Mouse (Mus musculus): ENCODE measurements at regions not wholly inside any gene's neighbourhood (a gene's known extent, or its start where the extent isn't known, plus 50 kb on each side); places are given as distances from the start of the nearest gene placed in this dataset.

DNA sequence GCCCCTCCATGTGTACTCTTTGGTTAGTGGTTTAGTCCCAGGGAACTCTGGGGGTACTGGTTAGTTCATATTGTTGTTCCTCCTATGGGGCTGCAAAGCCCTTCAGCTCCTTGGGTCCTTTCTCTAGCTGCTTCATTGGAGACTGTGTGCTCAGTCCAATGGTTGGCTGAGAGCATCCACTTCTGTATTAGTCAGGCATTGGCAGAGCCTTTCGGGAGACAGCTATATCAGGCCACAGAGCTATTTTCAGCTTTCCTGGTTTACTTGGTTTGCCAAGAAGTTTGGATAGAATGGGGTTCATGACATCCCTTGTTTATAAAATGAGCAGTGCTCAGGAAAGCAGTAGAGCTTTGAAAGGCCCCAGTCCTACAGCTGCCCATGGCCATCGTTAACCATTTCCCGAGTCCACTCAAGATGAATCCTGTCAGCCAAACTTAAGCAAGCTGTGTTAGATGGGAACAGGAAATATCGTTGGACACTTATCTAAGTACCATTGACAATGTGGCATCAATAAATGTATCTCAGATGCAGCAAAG is 126.7 kb upstream of the Tdrd3 start:
- H3K36me3 ChIP-seq (ENCODE audit: control insufficient read depth, insufficient read depth, low read length) = no peaks in the 10 kb centered on the region
- 49% methylated on average over 4 of the region's 4 CpGs for WGBS
- H3K4me3 ChIP-seq (ENCODE audit: low read length) = no peak overlapping the region
- no peaks in the 10 kb centered on the region for H3K9me3 ChIP-seq (ENCODE audit: control insufficient read depth, low read length)
- ATAC-seq = peak; percentile 48
- H3K9ac ChIP-seq (ENCODE audit: low read depth, low read length) = no peak overlapping the region
- no peak overlapping the region for H3K4me2 ChIP-seq (ENCODE audit: low read depth, low read length)
- no peak overlapping the region for H3K27ac ChIP-seq (ENCODE audit: low read length)
- H3K4me1 ChIP-seq (ENCODE audit: control insufficient read depth, insufficient read depth, low read length) = no peaks in the 10 kb centered on the region
- no peaks in the 10 kb centered on the region for H3K27me3 ChIP-seq (replicated peaks; ENCODE audit: control insufficient read depth, insufficient read depth, low read length)

DNA sequence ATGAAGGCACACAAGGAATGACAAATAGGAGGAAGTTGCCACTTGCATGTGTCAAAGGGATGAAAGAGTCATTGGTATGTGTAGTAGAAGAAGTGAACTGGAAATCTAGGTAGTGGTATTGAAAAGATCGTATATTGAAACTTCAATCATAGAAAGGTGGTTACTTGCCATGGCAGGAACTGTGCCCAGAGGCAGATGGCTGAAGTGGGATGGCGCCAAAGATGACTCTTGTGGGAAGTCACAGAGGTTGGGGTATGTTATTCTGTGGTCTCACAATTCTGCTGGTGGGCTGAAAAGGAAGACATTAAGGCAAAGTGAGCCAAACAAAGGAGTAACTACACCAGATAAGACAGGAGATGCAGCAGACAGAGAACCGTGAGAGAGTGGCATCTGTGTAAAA is 121.2 kb upstream of the Tdrd3 start:
- H3K36me3 ChIP-seq (ENCODE audit: control insufficient read depth, insufficient read depth, low read length) = no peaks in the 10 kb centered on the region
- ATAC-seq = no peak
- WGBS = 78% methylated on average over 3 of the region's 3 CpGs
- H3K4me2 ChIP-seq (ENCODE audit: low read depth, low read length) = no peak overlapping the region
- H3K27ac ChIP-seq (ENCODE audit: low read length) = no peak overlapping the region
- H3K4me1 ChIP-seq (ENCODE audit: control insufficient read depth, insufficient read depth, low read length) = no peaks in the 10 kb centered on the region
- H3K27me3 ChIP-seq (replicated peaks; ENCODE audit: control insufficient read depth, insufficient read depth, low read length) = no peaks in the 10 kb centered on the region
- H3K9me3 ChIP-seq (ENCODE audit: control insufficient read depth, low read length) = no peaks in the 10 kb centered on the region
- H3K4me3 ChIP-seq (ENCODE audit: low read length) = no peak overlapping the region
- no peak overlapping the region for H3K9ac ChIP-seq (ENCODE audit: low read depth, low read length)

DNA sequence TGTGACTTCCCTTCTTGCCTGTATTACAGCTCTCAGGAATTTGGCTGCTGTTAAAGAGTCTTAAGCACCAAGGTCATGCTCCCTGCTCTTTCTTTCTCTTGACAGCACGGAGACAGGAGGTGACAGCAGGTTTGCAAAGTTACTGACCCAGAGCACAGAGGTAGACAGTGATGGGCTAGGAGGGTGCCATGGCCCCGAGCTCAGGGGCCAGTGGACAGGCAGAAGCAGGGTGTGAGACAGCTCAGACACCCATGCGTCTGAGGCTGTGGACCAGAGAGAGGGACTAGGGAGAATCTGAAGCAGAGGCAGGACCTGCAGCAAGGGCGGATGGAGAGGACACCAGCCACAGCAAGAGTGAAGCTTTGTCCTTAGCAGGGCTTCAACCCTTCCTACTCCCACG is 119.3 kb upstream of the Tdrd3 start:
- no peak for ATAC-seq
- Histone ChIP-seq H3K4me2 (ENCODE audit: low read depth, low read length) (no peak overlapping the region), H3K9me3 (ENCODE audit: control insufficient read depth, low read length) (no peaks in the 10 kb centered on the region), H3K27ac (ENCODE audit: low read length) (no peak overlapping the region), H3K4me3 (ENCODE audit: low read length) (no peak overlapping the region), H3K9ac (ENCODE audit: low read depth, low read length) (no peak overlapping the region), H3K27me3 (replicated peaks; ENCODE audit: control insufficient read depth, insufficient read depth, low read length) (no peaks in the 10 kb centered on the region), H3K36me3 (ENCODE audit: control insufficient read depth, insufficient read depth, low read length) (no peaks in the 10 kb centered on the region), H3K4me1 (ENCODE audit: control insufficient read depth, insufficient read depth, low read length) (no peaks in the 10 kb centered on the region)
- whole genome bisulfite sequencing = 43% methylated on average over 5 of the region's 5 CpGs

DNA sequence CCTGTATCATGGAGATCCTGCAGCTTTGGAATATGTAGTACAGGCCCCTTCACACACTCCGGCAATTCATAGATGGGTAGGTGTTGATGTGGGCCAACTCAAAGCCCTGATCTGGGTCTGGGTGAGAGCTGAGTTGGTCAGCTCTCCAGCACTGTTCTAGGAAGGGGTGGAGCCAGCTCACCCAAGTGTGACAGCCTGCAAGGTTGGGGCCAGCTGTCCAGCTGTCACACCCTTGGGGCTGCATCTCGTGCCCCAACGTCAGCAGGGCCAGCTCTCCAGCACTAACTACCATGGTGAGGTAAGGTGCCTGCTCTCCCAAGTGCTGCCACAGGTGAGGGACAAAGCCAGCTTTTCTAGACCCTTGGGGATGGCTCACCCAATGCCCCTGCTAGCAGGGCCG is 115.6 kb upstream of the Tdrd3 start:
- 84% methylated on average over 4 of the region's 4 CpGs for WGBS
- Histone ChIP-seq H3K36me3 (ENCODE audit: control insufficient read depth, insufficient read depth, low read length) (no peaks in the 10 kb centered on the region), H3K4me2 (ENCODE audit: low read depth, low read length) (no peak overlapping the region), H3K4me3 (ENCODE audit: low read length) (no peak overlapping the region), H3K27me3 (replicated peaks; ENCODE audit: control insufficient read depth, insufficient read depth, low read length) (no peaks in the 10 kb centered on the region), H3K9me3 (ENCODE audit: control insufficient read depth, low read length) (no peaks in the 10 kb centered on the region), H3K9ac (ENCODE audit: low read depth, low read length) (no peak overlapping the region), H3K4me1 (ENCODE audit: control insufficient read depth, insufficient read depth, low read length) (no peaks in the 10 kb centered on the region), H3K27ac (ENCODE audit: low read length) (no peak overlapping the region)
- no peak for ATAC-seq

DNA sequence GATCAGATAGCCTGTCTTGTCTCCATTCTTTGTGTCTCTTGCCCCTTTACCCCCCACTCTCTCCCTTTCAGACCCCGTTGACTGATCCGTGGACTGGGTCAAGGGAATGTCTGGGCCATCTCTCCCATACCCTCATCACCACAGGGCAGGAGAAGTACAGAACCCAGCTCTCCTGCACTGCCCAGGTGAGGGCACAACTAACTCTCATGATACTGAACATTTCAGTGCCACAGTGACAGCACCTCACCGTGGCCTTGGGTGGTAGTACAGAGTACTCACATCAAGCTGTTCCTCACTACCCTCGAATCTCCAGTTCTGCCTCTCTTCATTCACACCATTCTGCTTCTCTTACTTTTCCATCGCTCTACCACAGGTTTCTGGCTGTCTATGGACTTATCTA is 114.9 kb upstream of the Tdrd3 start:
- no peaks in the 10 kb centered on the region for H3K27me3 ChIP-seq (replicated peaks; ENCODE audit: control insufficient read depth, insufficient read depth, low read length)
- no peak overlapping the region for H3K4me2 ChIP-seq (ENCODE audit: low read depth, low read length)
- no peaks in the 10 kb centered on the region for H3K9me3 ChIP-seq (ENCODE audit: control insufficient read depth, low read length)
- H3K27ac ChIP-seq (ENCODE audit: low read length) = no peak overlapping the region
- no peaks in the 10 kb centered on the region for H3K4me1 ChIP-seq (ENCODE audit: control insufficient read depth, insufficient read depth, low read length)
- no peak for ATAC-seq
- no peak overlapping the region for H3K4me3 ChIP-seq (ENCODE audit: low read length)
- 77% methylated on average over 5 of the region's 5 CpGs for WGBS
- no peak overlapping the region for H3K9ac ChIP-seq (ENCODE audit: low read depth, low read length)
- H3K36me3 ChIP-seq (ENCODE audit: control insufficient read depth, insufficient read depth, low read length) = no peaks in the 10 kb centered on the region

DNA sequence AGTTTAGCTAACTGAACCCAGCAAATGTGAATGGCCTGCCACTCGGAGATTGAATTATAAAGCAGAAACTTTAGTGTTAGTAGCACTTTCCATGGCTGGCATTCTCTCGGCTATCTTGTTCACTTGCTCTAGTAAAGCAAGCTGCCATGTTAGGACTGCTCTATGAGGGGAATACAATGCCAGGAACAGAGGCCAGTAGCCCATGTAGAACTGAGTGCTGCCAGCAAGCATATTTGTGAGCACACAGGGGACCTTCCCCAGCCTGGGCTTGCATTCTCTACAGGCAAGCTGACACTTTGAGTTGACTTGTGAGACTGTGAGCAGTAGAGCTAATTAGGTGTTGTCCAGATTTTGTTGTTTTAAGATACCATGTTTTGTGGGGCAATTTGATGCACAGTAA is 111.0 kb upstream of the Tdrd3 start:
- no peaks in the 10 kb centered on the region for H3K4me1 ChIP-seq (ENCODE audit: control insufficient read depth, insufficient read depth, low read length)
- H3K36me3 ChIP-seq (ENCODE audit: control insufficient read depth, insufficient read depth, low read length) = no peaks in the 10 kb centered on the region
- no peak overlapping the region for H3K27ac ChIP-seq (ENCODE audit: low read length)
- no peak overlapping the region for H3K4me3 ChIP-seq (ENCODE audit: low read length)
- 93% methylated on average over 2 of the region's 2 CpGs for WGBS
- H3K9me3 ChIP-seq (ENCODE audit: control insufficient read depth, low read length) = no peaks in the 10 kb centered on the region
- H3K4me2 ChIP-seq (ENCODE audit: low read depth, low read length) = no peak overlapping the region
- H3K9ac ChIP-seq (ENCODE audit: low read depth, low read length) = no peak overlapping the region
- no peaks in the 10 kb centered on the region for H3K27me3 ChIP-seq (replicated peaks; ENCODE audit: control insufficient read depth, insufficient read depth, low read length)
- ATAC-seq = no peak

DNA sequence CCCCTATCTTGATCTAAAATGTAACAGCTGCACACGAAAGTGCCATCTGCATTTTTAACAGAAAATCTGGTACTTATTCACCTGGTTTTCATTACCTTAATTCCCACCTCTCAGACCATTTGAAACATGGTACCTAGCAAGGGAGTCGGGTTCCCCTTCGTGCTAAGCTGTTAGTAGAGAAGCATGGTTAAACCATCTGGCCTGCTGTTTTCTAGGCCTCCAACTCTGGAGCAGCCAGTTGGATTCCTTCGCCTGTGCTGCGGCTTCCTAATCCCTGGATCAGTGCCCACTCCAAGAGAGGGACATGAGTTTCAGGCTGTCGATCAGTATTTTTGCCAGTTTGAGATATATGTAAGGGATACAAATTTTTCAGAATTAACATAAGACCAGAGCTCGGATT is 110.4 kb upstream of the Tdrd3 start:
- no peaks in the 10 kb centered on the region for H3K36me3 ChIP-seq (ENCODE audit: control insufficient read depth, insufficient read depth, low read length)
- no peak overlapping the region for H3K27ac ChIP-seq (ENCODE audit: low read length)
- no peak overlapping the region for H3K4me3 ChIP-seq (ENCODE audit: low read length)
- no peaks in the 10 kb centered on the region for H3K27me3 ChIP-seq (replicated peaks; ENCODE audit: control insufficient read depth, insufficient read depth, low read length)
- whole genome bisulfite sequencing = 71% methylated on average over 7 of the region's 7 CpGs
- H3K9me3 ChIP-seq (ENCODE audit: control insufficient read depth, low read length) = no peaks in the 10 kb centered on the region
- H3K4me1 ChIP-seq (ENCODE audit: control insufficient read depth, insufficient read depth, low read length) = no peaks in the 10 kb centered on the region
- H3K9ac ChIP-seq (ENCODE audit: low read depth, low read length) = no peak overlapping the region
- no peak overlapping the region for H3K4me2 ChIP-seq (ENCODE audit: low read depth, low read length)
- ATAC-seq = no peak

DNA sequence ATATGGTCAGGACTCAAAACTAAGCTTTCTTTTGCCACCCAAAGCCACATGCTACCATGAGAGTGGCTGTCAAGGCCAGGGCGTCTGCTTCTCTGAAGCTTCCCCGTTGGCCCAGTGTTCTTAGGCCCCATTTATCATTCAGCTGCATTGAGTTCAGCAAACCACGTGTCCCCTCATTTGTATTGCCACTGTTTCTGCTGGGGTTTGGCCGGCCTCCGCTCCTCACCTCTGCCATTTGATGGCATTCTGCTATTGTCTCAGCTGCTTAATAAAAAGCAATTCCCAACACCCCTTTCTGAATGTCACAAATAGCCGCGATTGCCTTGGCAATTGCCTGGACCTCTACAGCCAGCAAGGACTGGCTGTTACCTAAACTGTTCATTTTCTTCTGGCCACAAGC is 108.4 kb upstream of the Tdrd3 start:
- H3K27ac ChIP-seq (ENCODE audit: low read length) = no peak overlapping the region
- WGBS = 66% methylated on average over 7 of the region's 7 CpGs
- no peaks in the 10 kb centered on the region for H3K27me3 ChIP-seq (replicated peaks; ENCODE audit: control insufficient read depth, insufficient read depth, low read length)
- H3K4me2 ChIP-seq (ENCODE audit: low read depth, low read length) = no peak overlapping the region
- ATAC-seq = no peak
- no peaks in the 10 kb centered on the region for H3K9me3 ChIP-seq (ENCODE audit: control insufficient read depth, low read length)
- no peaks in the 10 kb centered on the region for H3K4me1 ChIP-seq (ENCODE audit: control insufficient read depth, insufficient read depth, low read length)
- H3K9ac ChIP-seq (ENCODE audit: low read depth, low read length) = no peak overlapping the region
- H3K4me3 ChIP-seq (ENCODE audit: low read length) = no peak overlapping the region
- H3K36me3 ChIP-seq (ENCODE audit: control insufficient read depth, insufficient read depth, low read length) = no peaks in the 10 kb centered on the region

DNA sequence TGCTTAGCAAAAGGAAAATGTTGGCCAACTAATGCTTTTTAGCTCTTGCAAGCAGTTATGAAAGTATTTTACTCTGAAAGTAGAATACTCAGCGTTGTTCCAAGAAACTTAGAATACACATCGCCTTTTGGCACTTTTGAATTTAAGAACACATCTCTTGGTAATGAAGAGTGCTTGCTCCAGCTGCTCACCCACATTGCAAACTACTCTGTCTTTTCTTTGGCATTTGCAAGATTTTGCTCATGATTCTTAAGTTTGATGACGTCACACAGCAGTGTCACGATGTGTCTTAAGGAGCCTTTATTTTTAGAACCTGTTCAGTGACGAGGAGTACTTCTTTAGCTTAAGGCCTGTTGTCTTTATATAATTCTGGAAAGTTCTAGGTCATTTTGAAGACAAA is 104.1 kb upstream of the Tdrd3 start:
- 87% methylated on average over 5 of the region's 5 CpGs for WGBS
- no peaks in the 10 kb centered on the region for H3K27me3 ChIP-seq (replicated peaks; ENCODE audit: control insufficient read depth, insufficient read depth, low read length)

DNA sequence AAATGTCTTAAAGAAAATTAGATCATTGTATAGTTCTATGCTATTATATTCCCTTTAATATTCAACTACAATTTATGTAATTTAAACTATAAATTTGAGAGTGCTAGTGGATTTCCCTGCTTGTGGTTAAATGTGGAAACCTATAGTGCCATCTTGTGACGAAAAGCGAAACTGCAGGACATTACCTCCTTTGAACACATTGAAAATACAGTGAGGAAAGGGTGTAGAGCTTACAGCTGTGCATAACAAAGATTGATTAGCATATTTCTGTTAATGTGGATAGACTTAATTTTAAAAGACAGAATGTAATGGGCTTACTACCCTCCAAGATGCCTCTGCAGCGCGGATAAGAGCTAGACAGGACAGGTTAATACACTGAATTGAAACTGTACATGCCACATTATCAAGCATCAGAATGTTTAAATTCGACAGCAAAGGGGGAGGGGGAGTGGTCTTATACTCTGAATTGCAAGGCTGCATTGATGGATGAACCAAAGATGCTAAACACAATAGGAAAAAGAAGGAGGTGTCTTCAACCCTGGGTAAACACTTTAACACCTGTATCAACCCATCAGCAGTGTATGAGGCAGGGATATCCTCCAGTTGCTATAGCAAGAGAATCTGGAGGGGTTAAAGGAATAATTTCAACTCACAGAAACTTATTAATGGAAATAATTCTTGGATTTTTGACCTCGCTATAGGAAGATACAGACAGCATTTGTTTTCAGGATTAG is 101.3 kb upstream of the Tdrd3 start:
- no peak for ATAC-seq
- Histone ChIP-seq H3K4me1 (ENCODE audit: control insufficient read depth, insufficient read depth, low read length) (no peaks in the 10 kb centered on the region), H3K4me3 (ENCODE audit: low read length) (no peak overlapping the region), H3K9me3 (ENCODE audit: control insufficient read depth, low read length) (no peaks in the 10 kb centered on the region), H3K4me2 (ENCODE audit: low read depth, low read length) (no peak overlapping the region), H3K36me3 (ENCODE audit: control insufficient read depth, insufficient read depth, low read length) (no peaks in the 10 kb centered on the region), H3K27ac (ENCODE audit: low read length) (no peak overlapping the region), H3K27me3 (replicated peaks; ENCODE audit: control insufficient read depth, insufficient read depth, low read length) (no peaks in the 10 kb centered on the region), H3K9ac (ENCODE audit: low read depth, low read length) (no peak overlapping the region)
- WGBS = 28% methylated on average over 6 of the region's 6 CpGs

More for the DNA sequence above, 104.1 kb upstream of the Tdrd3 start:
- no peaks in the 10 kb centered on the region for H3K9me3 ChIP-seq (ENCODE audit: control insufficient read depth, low read length)
- ATAC-seq = no peak
- H3K27ac ChIP-seq (ENCODE audit: low read length) = no peak overlapping the region
- H3K36me3 ChIP-seq (ENCODE audit: control insufficient read depth, insufficient read depth, low read length) = no peaks in the 10 kb centered on the region
- H3K4me1 ChIP-seq (ENCODE audit: control insufficient read depth, insufficient read depth, low read length) = no peaks in the 10 kb centered on the region
- no peak overlapping the region for H3K4me3 ChIP-seq (ENCODE audit: low read length)
- H3K9ac ChIP-seq (ENCODE audit: low read depth, low read length) = no peak overlapping the region
- H3K4me2 ChIP-seq (ENCODE audit: low read depth, low read length) = no peak overlapping the region

Data from intestine, embryonic 16.5 days (tissue).